Mouse (Mus musculus): ENCODE measurements around the gene Il21r. TPM values are rescaled to one million over a fixed set of nuclear protein-coding genes. Genes with fewer than 3 reads are reported as not detected.

The Il21r gene
- total and polyA plus RNA-seq, 3 experiments = 0.06 TPM; not detected in 2

GRCm38 (mm10) chr7:125566420-125566819 lies 36.8 kb upstream of the Il21r start:
- Histone ChIP-seq H3K9ac (ENCODE audit: control insufficient read depth, low read depth, low read length, poor library complexity, severe bottlenecking) (no peak overlapping the region), H3K36me3 (ENCODE audit: control insufficient read depth in 1 of 2, insufficient read depth in 2 of 2, low read length in 2 of 2) (no peaks in the 10 kb centered on the region)

GRCm38 (mm10) chr7:125568888-125569287 lies 34.3 kb upstream of the Il21r start:
- Histone ChIP-seq H3K27ac (ENCODE audit: control insufficient read depth, low read depth, low read length) (no peak overlapping the region), H3K4me3 (ENCODE audit: control insufficient read depth in 1 of 2, insufficient read depth in 1 of 2, low read depth in 2 of 2, low read length in 2 of 2) (no peak overlapping the region), H3K9ac (ENCODE audit: control insufficient read depth, low read depth, low read length, poor library complexity, severe bottlenecking) (no peak overlapping the region), H3K79me2 (ENCODE audit: control insufficient read depth, insufficient read depth, low read length, poor library complexity) (no peaks in the 10 kb centered on the region), H3K36me3 (ENCODE audit: control insufficient read depth in 1 of 2, insufficient read depth in 2 of 2, low read length in 2 of 2) (no peaks in the 10 kb centered on the region), H3K4me1 (ENCODE audit: control insufficient read depth in 1 of 2, insufficient read depth in 2 of 2, low read length in 2 of 2) (no peaks in the 10 kb centered on the region), H3K9me3 (replicated peaks; ENCODE audit: insufficient read depth, low read length) (no peaks in the 10 kb centered on the region), H3K27me3 (ENCODE audit: control insufficient read depth in 1 of 2, insufficient read depth in 2 of 2, low read length in 2 of 2) (no peaks in the 10 kb centered on the region)
- DNase-seq (ENCODE audit: low read depth, low spot score) = no peak
- no peak for TF ChIP-seq ZNF384 (IDR thresholded peaks at IDR 0.05; ENCODE audit: low read depth, low read length)
- TF ChIP-seq CTCF (IDR thresholded peaks at IDR 0.05 in 2 of 3, conservative IDR thresholded peaks at IDR 0.05 in 1 of 3; ENCODE audit: control insufficient read depth in 1 of 3, insufficient read depth in 1 of 3, low read depth in 2 of 3, low read length in 3 of 3, poor library complexity in 1 of 3, severe bottlenecking in 1 of 3) = no peak
- no peak for TF ChIP-seq MAZ (IDR thresholded peaks at IDR 0.05; ENCODE audit: low read depth, low read length)
- TF ChIP-seq GABPA (IDR thresholded peaks at IDR 0.05; ENCODE audit: low read depth, low read length) = no peak

More at GRCm38 (mm10) chr7:125566420-125566819, 36.8 kb upstream of the Il21r start:
- no peak for DNase-seq (ENCODE audit: low read depth, low spot score)
- Histone ChIP-seq H3K27ac (ENCODE audit: control insufficient read depth, low read depth, low read length) (no peak overlapping the region), H3K4me3 (ENCODE audit: control insufficient read depth in 1 of 2, insufficient read depth in 1 of 2, low read depth in 2 of 2, low read length in 2 of 2) (no peak overlapping the region), H3K4me1 (ENCODE audit: control insufficient read depth in 1 of 2, insufficient read depth in 2 of 2, low read length in 2 of 2) (peaks cover 0 to 4% of the 10 kb centered on the region in 2 experiments; a peak in 3 of 4 replicates), H3K9me3 (replicated peaks; ENCODE audit: insufficient read depth, low read length) (no peaks in the 10 kb centered on the region), H3K79me2 (ENCODE audit: control insufficient read depth, insufficient read depth, low read length, poor library complexity) (no peaks in the 10 kb centered on the region), H3K27me3 (ENCODE audit: control insufficient read depth in 1 of 2, insufficient read depth in 2 of 2, low read length in 2 of 2) (no peaks in the 10 kb centered on the region)
- no peak for TF ChIP-seq GABPA (IDR thresholded peaks at IDR 0.05; ENCODE audit: low read depth, low read length)
- no peak for TF ChIP-seq CTCF (IDR thresholded peaks at IDR 0.05 in 2 of 3, conservative IDR thresholded peaks at IDR 0.05 in 1 of 3; ENCODE audit: control insufficient read depth in 1 of 3, insufficient read depth in 1 of 3, low read depth in 2 of 3, low read length in 3 of 3, poor library complexity in 1 of 3, severe bottlenecking in 1 of 3)
- TF ChIP-seq MYC (IDR thresholded peaks at IDR 0.05; ENCODE audit: low read depth, low read length) = no peak
- no peak for TF ChIP-seq UBTF (IDR thresholded peaks at IDR 0.05; ENCODE audit: borderline replicate concordance, insufficient read depth, low read depth, low read length)
- no peak for TF ChIP-seq TBP (IDR thresholded peaks at IDR 0.05; ENCODE audit: low read depth, low read length)
- TF ChIP-seq TAL1 (IDR thresholded peaks at IDR 0.05; ENCODE audit: low read length) = no peak
- no peak for TF ChIP-seq GATA1 (IDR thresholded peaks at IDR 0.05; ENCODE audit: low read depth, low read length)
- no peak for TF ChIP-seq POLR2AphosphoS5 (IDR thresholded peaks at IDR 0.05; ENCODE audit: borderline replicate concordance, low read depth, low read length)
- TF ChIP-seq ELF1 (IDR thresholded peaks at IDR 0.05; ENCODE audit: low read depth, low read length) = no peak
- no peak for TF ChIP-seq ETS1 (IDR thresholded peaks at IDR 0.05; ENCODE audit: low read depth, low read length)
- no peak for TF ChIP-seq CHD2 (IDR thresholded peaks at IDR 0.05; ENCODE audit: low read length)
- TF ChIP-seq MEF2A (IDR thresholded peaks at IDR 0.05; ENCODE audit: extremely low read depth, insufficient replicate concordance, low read depth, low read length, poor library complexity, severe bottlenecking) = no peak
- TF ChIP-seq POLR2A (IDR thresholded peaks at IDR 0.05; ENCODE audit: control insufficient read depth in 1 of 2, insufficient read depth in 1 of 2, low read depth in 1 of 2, low read length in 2 of 2, poor library complexity in 1 of 2) = no peak
